Mouse (Mus musculus) CH12.LX (cell line): ENCODE data around the gene Mid1. TPM values are rescaled to one million over a fixed set of nuclear protein-coding genes. Genes with fewer than 3 reads are reported as not detected.
"Not testable (repeated sequence)": the region's sequence is repeated elsewhere in the genome, so short reads cannot be mapped to it uniquely, and the experiment has no call there.

Source experiments
- DNase-seq: peaks from one replicate; pipeline ENCODE4 v3.0.0-alpha.2; 2013; ENCODE audit errors: extremely low read depth
- H3K27ac ChIP-seq: 2 replicates; pipeline ENCODE4 v1.5.1; 2012; ENCODE audit warnings: low read depth, mild to moderate bottlenecking, control low read depth, moderate library complexity; ENCODE audit not compliant: insufficient read depth
- H3K27me3 ChIP-seq: replicated peaks from 2 replicates; pipeline ENCODE3; 2012; ENCODE audit warnings: inconsistent platforms
- H3K36me3 ChIP-seq, 2 experiments: replicated peaks in 1 of 2; 2 replicates each; pipeline versions ENCODE3 to v1.6.1; 2012; ENCODE audit warnings: inconsistent platforms in 1 of 2, low read length in 1 of 2, mild to moderate bottlenecking in 1 of 2, mixed read lengths in 1 of 2, moderate library complexity in 1 of 2; ENCODE audit not compliant: control insufficient read depth in 1 of 2, insufficient read depth in 1 of 2
- H3K4me1 ChIP-seq, 2 experiments: 2 replicates each; pipeline ENCODE4 v1.6.1; 2012; ENCODE audit warnings: inconsistent platforms in 1 of 2, moderate library complexity in 1 of 2; ENCODE audit not compliant: insufficient read depth in 2 of 2, control insufficient read depth in 1 of 2
- H3K4me2 ChIP-seq: 2 replicates; pipeline ENCODE4 v1.6.1; 2012; ENCODE audit warnings: low read depth, mild to moderate bottlenecking, control low read depth; ENCODE audit not compliant: poor library complexity, insufficient read depth, severe bottlenecking
- H3K4me3 ChIP-seq, 3 experiments: fragments of 150-350 bp in 1 of 3; sonication (generic) in 1 of 3; replicated peaks in 1 of 3; 2 replicates each; pipeline versions ENCODE3 to v1.5.1; 2011 to 2012; ENCODE audit warnings: low read depth in 2 of 3, low read length in 2 of 3, mild to moderate bottlenecking in 2 of 3, moderate library complexity in 2 of 3, control low read depth in 1 of 3, improper control_type of control experiment in 1 of 3, inconsistent platforms in 1 of 3, mixed read lengths in 1 of 3; ENCODE audit not compliant: poor library complexity in 1 of 3
- H3K79me2 ChIP-seq: replicated peaks from 2 replicates; pipeline ENCODE4 v1.6.1; 2012; ENCODE audit warnings: mild to moderate bottlenecking, moderate library complexity; ENCODE audit not compliant: control insufficient read depth, poor library complexity, insufficient read depth, severe bottlenecking; ENCODE audit errors: extremely low read depth
- H3K9ac ChIP-seq: 2 replicates; pipeline ENCODE4 v1.6.1; 2012; ENCODE audit warnings: low read depth, mild to moderate bottlenecking, control low read depth, moderate library complexity; ENCODE audit not compliant: insufficient read depth
- H3K9me3 ChIP-seq: replicated peaks from 2 replicates; pipeline ENCODE3; 2012; ENCODE audit warnings: low read length, inconsistent platforms, mixed read lengths
- dilution Hi-C: fragments of 300-500 bp; cut with MboI; formaldehyde crosslinking; loops from 2 replicates; pipeline ENCODE4 v1.14.3; 2020; ENCODE audit warnings: low sequenced_read_pairs; ENCODE audit not compliant: extremely low pct_unique_long_range_greater_than_20kb, extremely low pct_ligation_motif_present
- in situ Hi-C: fragments of 300-500 bp; cut with MboI; formaldehyde crosslinking; loops from 3 replicates; pipeline ENCODE4 v1.14.3; 2019; ENCODE audit warnings: low sequenced_read_pairs, low pct_ligation_motif_present, low pct_unique_long_range_greater_than_20kb, mixed read lengths
- polyA plus RNA-seq: library from polyadenylated mRNA; unstranded; fragments of >175 nt; gene quantifications from 2 replicates; pipeline ENCODE4 v1.2.1, GENCODE M21; 2012; ENCODE audit warnings: low read depth; ENCODE audit not compliant: insufficient read length
- total RNA-seq, 2 experiments: library from RNA; depleted of rRNA; stranded (reverse); fragments of 300-350 nt in 1 of 2; fragments of >200 nt in 1 of 2; gene quantifications; 2 replicates each; pipeline ENCODE4 v1.2.3; 2012 to 2014

The Mid1 gene
- total and polyA plus RNA-seq, 3 experiments = 3.3 to 15.0 (median 6.2) TPM

DNA sequence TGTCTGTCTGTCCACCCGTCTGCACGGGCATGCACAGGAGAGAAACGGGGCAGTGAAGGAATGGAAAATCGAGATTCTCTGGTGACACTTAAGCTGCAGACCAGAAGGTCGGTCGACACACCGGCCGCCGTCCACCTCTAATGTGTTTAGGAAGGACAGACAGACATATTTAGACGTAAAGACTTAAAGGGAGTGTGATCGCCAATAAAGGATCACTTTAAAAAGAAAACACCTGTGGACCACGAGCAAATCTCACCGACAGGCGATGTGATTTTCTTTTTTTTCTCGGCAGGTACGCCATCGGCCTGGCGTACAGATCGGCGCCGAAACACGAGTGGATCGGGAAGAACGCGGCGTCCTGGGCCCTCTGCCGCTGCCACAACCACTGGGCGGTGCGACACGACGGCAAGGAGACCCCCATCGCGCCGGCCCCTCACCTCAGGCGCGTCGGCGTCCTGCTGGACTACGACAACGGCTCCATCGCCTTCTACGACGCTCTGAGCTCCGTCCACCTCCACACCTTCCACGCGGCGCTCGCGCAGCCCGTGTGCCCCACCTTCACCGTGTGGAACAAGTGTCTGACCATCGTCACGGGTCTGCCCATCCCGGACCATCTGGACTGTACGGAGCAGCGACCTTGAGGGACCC lies 303.7 kb downstream of the Mid1 start:
- H3K79me2 ChIP-seq, H3K27ac ChIP-seq, H3K9ac ChIP-seq, dilution Hi-C loops, H3K27me3 ChIP-seq, in situ Hi-C loops, H3K4me2 ChIP-seq: not testable (repeated sequence)
- peak; percentile 12 for DNase-seq
- Histone ChIP-seq H3K36me3 (peaks cover 29 to 40% of the 10 kb centered on the region in 2 experiments), H3K4me3 (peak overlapping the region in 1 of 3 experiments; percentile 10), H3K4me1 (peaks cover 15 to 30% of the 10 kb centered on the region in 2 experiments), H3K9me3 (peaks cover 36% of the 10 kb centered on the region)

DNA sequence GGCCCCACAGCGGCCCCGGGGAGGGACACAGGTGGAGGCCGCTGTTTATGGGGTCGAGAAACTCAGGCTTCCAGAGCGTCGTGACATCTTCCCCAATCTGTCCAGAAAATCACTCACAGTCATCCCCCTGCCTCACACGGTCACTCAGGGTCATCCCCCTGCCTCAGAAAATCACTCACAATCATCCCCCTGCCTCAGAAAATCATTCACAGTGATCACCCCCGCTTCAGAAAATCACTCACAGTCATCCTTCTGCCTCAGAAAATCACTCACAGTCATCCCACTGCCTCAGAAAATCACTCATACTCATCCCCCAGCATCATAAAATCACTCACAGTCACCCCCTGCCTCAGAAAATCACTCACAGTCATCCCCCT lies 304.2 kb downstream of the Mid1 start:
- H3K27ac ChIP-seq, H3K79me2 ChIP-seq, H3K4me2 ChIP-seq, H3K27me3 ChIP-seq, dilution Hi-C loops, in situ Hi-C loops, H3K9ac ChIP-seq: not testable (repeated sequence)
- H3K9me3 ChIP-seq = peaks cover 40% of the 10 kb centered on the region
- H3K4me1 ChIP-seq = peaks cover 15 to 30% of the 10 kb centered on the region in 2 experiments
- H3K4me3 ChIP-seq = peak overlapping the region in 1 of 3 experiments; percentile 10
- DNase-seq = peak; percentile 29
- peaks cover 29 to 40% of the 10 kb centered on the region in 2 experiments for H3K36me3 ChIP-seq

DNA sequence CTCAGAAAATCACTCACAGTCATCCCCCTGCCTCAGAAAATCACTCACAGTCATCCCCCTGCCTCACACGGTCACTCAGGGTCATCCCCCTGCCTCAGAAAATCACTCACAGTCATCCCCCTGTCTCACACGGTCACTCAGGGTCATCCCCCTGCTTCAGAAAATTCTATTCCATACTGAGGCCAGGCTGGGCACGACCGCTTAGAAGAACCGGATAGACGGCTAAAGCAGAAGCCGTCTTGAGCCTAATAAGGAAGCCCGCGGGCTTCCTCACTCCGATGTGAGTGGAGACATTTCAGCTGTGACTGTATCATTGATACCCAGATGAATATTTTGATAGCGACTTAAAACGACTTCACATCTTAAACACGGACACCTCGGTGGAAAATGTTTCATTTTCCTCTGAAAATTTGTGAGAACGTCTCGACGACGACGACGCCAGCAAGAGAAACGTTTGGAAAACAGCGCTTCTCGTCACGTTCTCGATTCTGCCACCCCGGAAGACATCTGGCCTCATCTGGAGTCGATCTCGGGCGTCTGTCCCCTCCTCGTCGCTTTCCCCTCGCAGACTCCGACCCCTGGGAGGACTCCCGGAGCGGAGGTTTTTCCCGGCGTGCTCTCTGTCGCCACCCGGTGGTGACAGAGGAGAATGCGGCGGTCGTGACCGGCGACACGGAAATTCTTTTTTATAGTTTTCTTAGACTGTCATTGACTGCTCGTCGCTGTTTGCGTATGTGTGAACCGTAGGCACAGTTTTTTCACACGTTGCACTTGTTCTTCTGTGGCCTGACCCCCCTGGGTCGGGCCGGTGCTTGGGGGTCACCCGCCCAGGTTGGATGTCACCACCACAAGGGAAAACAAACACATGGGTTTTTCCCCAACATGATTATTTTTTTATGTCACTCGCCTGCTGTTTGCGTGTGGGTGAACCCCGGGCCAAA lies 305.0 kb downstream of the Mid1 start:
- peak overlapping the region; percentile 30 to 46 (median 41) for H3K4me3 ChIP-seq
- H3K27me3 ChIP-seq, dilution Hi-C loops, in situ Hi-C loops, H3K79me2 ChIP-seq: not testable (repeated sequence)
- peak overlapping the region; percentile 60 for H3K27ac ChIP-seq
- H3K9me3 ChIP-seq = peaks cover 39% of the 10 kb centered on the region
- peak overlapping the region; percentile 44 for H3K9ac ChIP-seq
- peaks cover 26 to 35% of the 10 kb centered on the region in 2 experiments for H3K36me3 ChIP-seq
- peaks cover 15 to 30% of the 10 kb centered on the region in 2 experiments for H3K4me1 ChIP-seq
- H3K4me2 ChIP-seq = peak overlapping the region; percentile 82
- DNase-seq = peak; percentile 94

GRCm38 (mm10) chrX:169991128-169991873 lies 306.3 kb downstream of the Mid1 start:
- peak; percentile 99 for DNase-seq
- Histone ChIP-seq H3K4me1 (peaks cover 17 to 29% of the 10 kb centered on the region in 2 experiments), H3K9ac (peak overlapping the region; percentile 44), H3K4me3 (peak overlapping the region; percentile 41 to 89 (median 59)), H3K4me2 (peak overlapping the region; percentile 82), H3K9me3 (peaks cover 37% of the 10 kb centered on the region), H3K27ac (peak overlapping the region; percentile 89), H3K36me3 (peaks cover 20 to 31% of the 10 kb centered on the region in 2 experiments)
- dilution Hi-C loops, H3K79me2 ChIP-seq, in situ Hi-C loops, H3K27me3 ChIP-seq: not testable (repeated sequence)

DNA sequence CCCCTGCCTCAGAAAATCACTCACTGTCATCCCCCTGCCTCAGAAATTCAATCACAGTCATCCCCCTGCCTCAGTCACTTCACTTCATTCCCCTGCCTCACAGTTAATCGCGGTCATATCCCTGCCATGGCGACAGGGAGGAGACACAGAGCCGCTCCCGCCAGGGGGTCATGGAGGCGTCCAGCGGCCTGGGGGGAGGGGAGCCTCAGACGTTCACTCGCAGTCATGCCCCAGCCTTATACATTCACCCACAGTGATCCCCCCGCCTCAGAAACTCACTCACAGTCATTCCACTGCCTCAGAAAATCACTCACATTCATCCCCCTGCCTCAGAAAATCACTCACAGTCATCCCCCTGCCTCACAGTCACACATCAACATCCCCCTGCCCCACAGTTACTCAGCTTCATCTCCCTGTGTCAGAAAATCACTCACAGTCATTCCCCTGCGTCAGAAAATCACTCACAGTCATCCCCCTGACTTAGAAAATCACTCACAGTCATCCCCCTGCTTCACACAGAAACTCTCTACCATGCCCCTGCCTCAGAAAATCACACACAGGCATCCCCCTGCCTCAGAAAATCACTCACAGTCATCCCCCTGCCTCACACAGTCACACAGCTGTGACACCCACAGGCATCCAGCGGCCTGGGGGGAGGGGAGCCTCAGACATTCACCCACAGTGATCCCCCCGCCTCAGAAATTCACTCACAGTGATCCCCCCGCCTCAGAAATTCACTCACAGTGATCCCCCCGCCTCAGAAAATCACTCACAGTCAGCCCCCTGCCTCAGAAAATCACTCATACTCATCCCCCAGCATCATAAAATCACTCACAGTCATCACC lies 307.3 kb downstream of the Mid1 start:
- H3K27me3 ChIP-seq, DNase-seq, H3K4me3 ChIP-seq, H3K27ac ChIP-seq, H3K4me2 ChIP-seq, H3K79me2 ChIP-seq, H3K9ac ChIP-seq, in situ Hi-C loops, dilution Hi-C loops: not testable (repeated sequence)
- Histone ChIP-seq H3K36me3 (peaks cover 16 to 27% of the 10 kb centered on the region in 2 experiments), H3K9me3 (peaks cover 40% of the 10 kb centered on the region), H3K4me1 (peaks cover 21 to 27% of the 10 kb centered on the region in 2 experiments)
